Mouse (Mus musculus) neural tube, embryonic 12.5 days (tissue): ENCODE measurements at regions not wholly inside any gene's neighbourhood (a gene's known extent, or its start where the extent isn't known, plus 50 kb on each side); places are given as distances from the start of the nearest gene placed in this dataset.
A peak's percentile ranks its signal among the peaks of the same experiment; 100 is the strongest.

Experiments
- ATAC-seq: fragments of 200-750 bp; cut with Nextera tagmentation; 2 replicates; pipeline ENCODE4 v1.8.0; 2017; ENCODE audit warnings: low read depth, mild to moderate bottlenecking, moderate TSS enrichment, moderate library complexity; ENCODE audit not compliant: low FRiP score
- H3K27ac ChIP-seq: fragments of 300-500 bp; sonication (generic); 2 replicates; pipeline ENCODE4 v1.5.1; 2016
- H3K27me3 ChIP-seq: fragments of 300-500 bp; sonication (generic); replicated peaks from 2 replicates; pipeline ENCODE4 v1.6.1; 2016; ENCODE audit warnings: mild to moderate bottlenecking
- H3K36me3 ChIP-seq: fragments of 300-500 bp; sonication (generic); 2 replicates; pipeline ENCODE4 v1.6.1; 2016; ENCODE audit warnings: mild to moderate bottlenecking
- H3K4me1 ChIP-seq: fragments of 300-500 bp; sonication (generic); 2 replicates; pipeline ENCODE4 v1.6.1; 2016
- H3K4me2 ChIP-seq: fragments of 300-500 bp; sonication (generic); replicated peaks from 2 replicates; pipeline ENCODE4 v1.6.1; 2016; ENCODE audit warnings: mild to moderate bottlenecking
- H3K4me3 ChIP-seq: fragments of 300-500 bp; sonication (generic); 2 replicates; pipeline ENCODE4 v1.5.1; 2016
- H3K9ac ChIP-seq: fragments of 300-500 bp; sonication (generic); 2 replicates; pipeline ENCODE4 v1.6.1; 2016; ENCODE audit warnings: mild to moderate bottlenecking
- H3K9me3 ChIP-seq: fragments of 300-500 bp; sonication (generic); 2 replicates; pipeline ENCODE4 v1.6.1; 2016; ENCODE audit warnings: mild to moderate bottlenecking
- WGBS: fragments of 180-500 bp; shearing (Covaris S2); methylation state at CpG from one replicate; pipeline ENCODE4 v1.1.7; 2016; 5-methylcytosine and 5-hydroxymethylcytosine counted together

DNA sequence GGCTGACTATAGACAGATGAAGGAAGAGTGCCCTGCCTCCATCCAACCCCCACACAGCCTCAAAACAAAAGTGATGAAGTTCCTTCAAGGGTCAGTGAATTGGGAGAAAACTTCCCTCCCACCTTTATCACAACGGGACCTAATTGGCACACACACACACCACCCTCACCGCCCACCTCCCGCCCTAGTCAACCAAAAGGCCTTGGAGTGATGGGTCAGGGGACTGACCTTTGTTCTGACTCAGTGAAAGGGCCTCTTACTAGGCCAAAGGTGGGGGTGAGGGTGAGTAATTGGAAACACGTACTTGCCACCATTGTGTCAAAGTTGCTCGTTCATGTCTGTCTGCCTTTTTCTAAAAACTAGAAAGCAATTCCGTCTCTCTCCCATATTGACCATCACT is 386.4 kb downstream of the Sorl1 start:
- no peaks in the 10 kb centered on the region for H3K36me3 ChIP-seq
- no peak for ATAC-seq

DNA sequence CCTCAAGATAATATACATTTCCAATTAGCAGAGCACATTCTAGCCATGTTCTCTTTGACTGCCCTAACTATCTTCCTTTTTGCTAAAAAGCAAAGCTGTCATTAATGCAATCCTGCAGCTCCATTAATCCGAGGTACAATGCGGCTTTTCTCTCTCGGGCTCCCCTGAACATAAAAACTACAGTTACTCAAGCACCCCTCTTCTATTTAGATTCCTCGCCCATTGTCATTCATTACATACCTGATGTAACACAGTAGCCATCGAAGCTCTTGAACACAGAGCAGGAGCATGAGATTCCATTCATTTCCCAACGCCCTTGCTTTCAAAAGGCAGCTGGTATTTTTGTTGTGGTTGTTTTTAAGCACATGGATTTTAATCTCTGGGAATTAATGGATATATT is 387.2 kb downstream of the Sorl1 start:
- H3K36me3 ChIP-seq = no peaks in the 10 kb centered on the region
- H3K9me3 ChIP-seq = no peaks in the 10 kb centered on the region
- peaks cover 19% of the 10 kb centered on the region for H3K4me1 ChIP-seq
- peak overlapping the region; percentile 25 for H3K4me3 ChIP-seq
- H3K27me3 ChIP-seq = no peaks in the 10 kb centered on the region
- peak overlapping the region; percentile 91 for H3K27ac ChIP-seq
- H3K9ac ChIP-seq = peak overlapping the region; percentile 61
- peak overlapping the region; percentile 61 for H3K4me2 ChIP-seq
- 11% methylated on average over 6 of the region's 6 CpGs for WGBS
- ATAC-seq = peak; percentile 7; the same call in 1 of the 2 replicates

More for the DNA sequence above, 386.4 kb downstream of the Sorl1 start:
- 52% methylated on average over 6 of the region's 6 CpGs for WGBS
- H3K4me1 ChIP-seq = peaks cover 19% of the 10 kb centered on the region
- no peak overlapping the region for H3K9ac ChIP-seq
- H3K27me3 ChIP-seq = no peaks in the 10 kb centered on the region
- 0 out of 2 replicates have a peak overlapping the region, but pooled peaks have one; percentile 91 for H3K27ac ChIP-seq
- H3K9me3 ChIP-seq = no peaks in the 10 kb centered on the region
- H3K4me2 ChIP-seq = no peak overlapping the region
- no peak overlapping the region for H3K4me3 ChIP-seq

DNA sequence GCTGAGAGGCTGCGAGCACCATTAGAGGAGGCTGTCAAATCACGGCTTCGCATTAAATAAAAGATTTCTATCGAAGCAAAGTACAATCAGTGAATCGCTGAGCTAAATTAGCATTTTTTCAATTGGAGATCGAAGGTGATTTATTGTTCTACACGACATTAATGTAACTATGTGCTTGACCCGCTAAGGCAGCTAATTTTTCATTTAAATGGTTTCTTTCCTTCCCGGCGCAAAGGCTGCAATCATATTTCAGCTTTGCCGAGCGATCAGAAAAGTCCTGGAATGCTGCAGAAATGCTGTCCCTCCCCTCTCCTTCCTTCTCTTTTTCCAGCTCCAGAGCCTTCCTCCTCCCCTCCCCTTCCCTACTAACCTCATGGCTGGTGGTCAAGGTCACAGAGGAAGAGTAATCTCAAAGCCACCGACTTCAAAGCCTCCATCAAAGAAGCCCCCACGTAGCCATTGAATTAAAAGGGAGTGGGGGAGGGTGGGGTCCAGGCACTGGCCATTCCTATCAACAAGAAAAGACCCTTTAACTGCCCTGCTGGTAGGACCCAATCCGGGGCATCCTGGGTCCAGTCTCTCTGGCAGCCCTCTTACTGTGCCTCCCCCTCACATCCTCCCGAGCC is 387.8 kb downstream of the Sorl1 start:
- peak; percentile 81 for ATAC-seq
- Histone ChIP-seq H3K27ac (peak overlapping the region; percentile 91), H3K4me3 (peak overlapping the region; percentile 25), H3K9ac (peak overlapping the region; percentile 61), H3K36me3 (no peaks in the 10 kb centered on the region), H3K4me2 (peak overlapping the region; percentile 61), H3K4me1 (peaks cover 19% of the 10 kb centered on the region), H3K9me3 (no peaks in the 10 kb centered on the region), H3K27me3 (no peaks in the 10 kb centered on the region)
- under 1% methylated on average over 16 of the region's 16 CpGs for WGBS

DNA sequence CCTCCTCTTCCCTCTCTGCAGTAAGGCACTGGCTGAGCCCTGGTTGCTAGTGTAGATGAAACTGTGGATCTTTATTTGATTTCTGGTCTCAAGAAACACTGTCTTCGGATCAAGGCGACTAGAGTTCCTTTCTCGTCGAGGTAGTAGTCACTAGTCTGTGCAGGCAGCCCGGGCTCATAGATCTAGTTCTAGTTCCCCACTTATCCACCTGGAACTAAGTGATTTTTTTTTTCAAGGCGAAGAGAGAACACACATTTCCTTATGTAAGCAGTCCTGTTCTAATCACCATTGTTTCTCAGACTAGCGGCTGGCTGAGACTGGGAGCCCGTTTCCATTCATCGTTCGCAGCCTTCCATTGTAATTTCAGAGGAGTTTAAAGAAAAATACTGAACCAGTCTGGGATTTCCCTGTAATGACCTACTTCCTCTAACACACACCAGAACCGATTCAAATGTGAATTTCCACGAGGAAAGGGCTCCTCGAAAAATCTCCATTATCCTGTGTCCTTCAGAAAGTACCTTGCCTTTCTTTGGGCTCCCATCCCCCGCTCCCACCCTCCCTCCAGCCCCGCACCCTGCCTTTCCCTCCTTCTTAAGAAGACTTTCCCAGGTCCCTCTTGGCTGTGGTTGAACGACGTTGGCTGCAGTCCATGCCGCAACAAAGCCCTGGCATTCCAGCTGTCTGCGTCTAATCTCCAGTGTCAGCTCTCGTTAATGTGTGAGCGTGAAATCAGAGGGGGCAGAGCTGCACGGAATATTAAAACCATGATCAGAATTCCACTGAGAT is 388.5 kb downstream of the Sorl1 start:
- Histone ChIP-seq H3K4me1 (peaks cover 19% of the 10 kb centered on the region), H3K9ac (peak overlapping the region; percentile 61), H3K4me2 (peak overlapping the region; percentile 61), H3K4me3 (peak overlapping the region; percentile 25), H3K27ac (peak overlapping the region; percentile 91), H3K27me3 (no peaks in the 10 kb centered on the region), H3K36me3 (no peaks in the 10 kb centered on the region), H3K9me3 (no peaks in the 10 kb centered on the region)
- WGBS = under 1% methylated on average over 22 of the region's 22 CpGs
- peak; percentile 93 for ATAC-seq

DNA sequence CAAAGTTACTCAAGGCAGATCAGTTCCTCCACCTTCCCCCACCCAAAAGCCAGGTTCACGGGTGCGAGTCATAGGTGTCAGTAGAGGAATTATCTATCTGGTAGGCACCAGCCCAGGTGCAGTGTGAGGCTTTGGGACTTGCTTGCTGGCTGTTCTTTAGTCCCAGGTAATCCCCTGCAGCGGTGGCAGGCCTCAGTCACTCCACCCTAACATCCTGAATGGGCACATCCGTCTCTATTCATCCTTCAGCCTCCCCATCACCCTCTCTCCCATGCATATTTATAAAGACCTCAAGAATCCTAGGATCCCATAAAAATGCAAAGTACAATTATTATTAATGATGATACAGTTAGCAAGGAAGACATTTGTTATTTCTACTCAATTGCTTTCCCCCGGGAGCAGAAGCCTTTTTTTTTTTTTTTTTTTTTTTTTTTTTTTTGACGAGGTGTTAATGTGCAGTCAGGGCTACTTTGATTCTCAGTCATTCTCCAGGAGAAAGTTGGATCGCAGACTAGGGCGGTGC is 389.1 kb downstream of the Sorl1 start:
- ATAC-seq = no peak
- peak overlapping the region; percentile 91 for H3K27ac ChIP-seq
- H3K4me1 ChIP-seq = peaks cover 19% of the 10 kb centered on the region

DNA sequence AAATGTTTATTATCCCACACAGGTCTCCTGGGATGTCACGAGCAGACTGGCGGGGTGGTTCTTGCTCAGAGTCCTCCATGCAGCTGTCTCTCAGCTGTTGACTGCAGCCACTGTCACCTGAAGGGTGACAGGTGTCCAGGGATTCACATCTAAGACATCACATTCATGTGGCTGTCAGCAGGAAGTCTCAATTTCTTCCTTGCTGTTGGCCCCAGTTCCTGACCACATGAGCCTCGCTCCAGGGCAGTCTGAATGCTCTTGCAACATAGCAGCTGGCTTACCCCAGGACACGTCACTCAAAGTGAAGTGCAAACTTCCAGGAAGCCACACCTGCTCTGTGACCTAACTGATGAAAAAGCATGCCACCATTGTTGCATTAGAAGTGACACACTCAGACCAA is 402.5 kb downstream of the Sorl1 start:
- Histone ChIP-seq H3K27ac (no peak overlapping the region), H3K4me2 (no peak overlapping the region), H3K4me1 (no peaks in the 10 kb centered on the region), H3K27me3 (no peaks in the 10 kb centered on the region), H3K9me3 (no peaks in the 10 kb centered on the region), H3K36me3 (no peaks in the 10 kb centered on the region), H3K4me3 (no peak overlapping the region), H3K9ac (no peak overlapping the region)
- 88% methylated on average over 4 of the region's 4 CpGs for WGBS
- no peak for ATAC-seq

More for the DNA sequence above, 389.1 kb downstream of the Sorl1 start:
- 15% methylated on average over 8 of the region's 8 CpGs for WGBS
- H3K9me3 ChIP-seq = no peaks in the 10 kb centered on the region
- H3K9ac ChIP-seq = peak overlapping the region; percentile 61; the same call in 1 of the 2 replicates
- H3K27me3 ChIP-seq = no peaks in the 10 kb centered on the region
- H3K4me3 ChIP-seq = peak overlapping the region; percentile 25
- no peaks in the 10 kb centered on the region for H3K36me3 ChIP-seq
- peak overlapping the region; percentile 61 for H3K4me2 ChIP-seq

DNA sequence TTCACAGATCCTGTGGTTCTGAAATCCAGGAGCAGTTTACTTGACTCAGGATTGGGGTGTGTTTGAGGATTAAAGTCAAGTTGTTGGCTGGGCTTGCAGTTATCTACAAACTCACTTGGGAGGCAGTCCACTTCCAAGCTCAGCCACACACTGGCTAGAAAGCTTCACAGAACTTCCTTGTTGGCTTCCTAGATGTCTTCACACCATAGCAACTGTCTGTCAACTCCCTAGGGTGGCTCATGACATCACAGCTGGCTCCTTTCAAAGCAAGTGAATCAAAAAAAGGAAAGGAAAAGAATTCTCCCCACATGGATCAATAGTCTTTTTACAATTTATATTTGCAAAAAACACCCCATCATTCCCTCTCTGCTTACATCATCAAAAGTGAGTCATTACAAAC is 408.9 kb downstream of the Sorl1 start:
- Histone ChIP-seq H3K4me2 (no peak overlapping the region), H3K9me3 (no peaks in the 10 kb centered on the region), H3K27me3 (no peaks in the 10 kb centered on the region), H3K4me3 (no peak overlapping the region), H3K27ac (no peak overlapping the region), H3K36me3 (no peaks in the 10 kb centered on the region), H3K9ac (no peak overlapping the region), H3K4me1 (no peaks in the 10 kb centered on the region)
- no peak for ATAC-seq

DNA sequence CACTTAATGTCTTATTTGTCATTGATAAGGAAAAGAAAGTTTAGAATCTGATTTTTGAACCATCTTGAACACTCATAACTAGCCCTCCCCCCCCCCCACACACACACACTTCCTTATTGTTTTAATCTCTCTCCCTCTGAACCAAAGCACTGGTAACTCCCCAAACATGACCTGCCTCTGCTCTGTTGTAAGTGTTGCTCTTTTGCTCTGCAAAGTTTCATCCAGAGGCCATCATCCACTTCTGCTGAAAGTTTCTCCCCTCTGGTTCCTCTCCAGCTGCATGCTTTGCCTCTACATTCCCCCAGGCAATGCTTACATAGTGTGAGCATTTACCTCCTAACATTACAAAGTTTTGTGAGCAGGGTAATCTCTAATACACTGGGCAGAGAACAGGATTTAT is 418.1 kb downstream of the Sorl1 start:
- Histone ChIP-seq H3K9ac (no peak overlapping the region), H3K27ac (no peak overlapping the region), H3K4me2 (no peak overlapping the region), H3K36me3 (no peaks in the 10 kb centered on the region), H3K27me3 (no peaks in the 10 kb centered on the region), H3K4me3 (no peak overlapping the region), H3K4me1 (peaks cover under 1% of the 10 kb centered on the region; the same call in 1 of the 2 replicates), H3K9me3 (no peaks in the 10 kb centered on the region)
- ATAC-seq = no peak

DNA sequence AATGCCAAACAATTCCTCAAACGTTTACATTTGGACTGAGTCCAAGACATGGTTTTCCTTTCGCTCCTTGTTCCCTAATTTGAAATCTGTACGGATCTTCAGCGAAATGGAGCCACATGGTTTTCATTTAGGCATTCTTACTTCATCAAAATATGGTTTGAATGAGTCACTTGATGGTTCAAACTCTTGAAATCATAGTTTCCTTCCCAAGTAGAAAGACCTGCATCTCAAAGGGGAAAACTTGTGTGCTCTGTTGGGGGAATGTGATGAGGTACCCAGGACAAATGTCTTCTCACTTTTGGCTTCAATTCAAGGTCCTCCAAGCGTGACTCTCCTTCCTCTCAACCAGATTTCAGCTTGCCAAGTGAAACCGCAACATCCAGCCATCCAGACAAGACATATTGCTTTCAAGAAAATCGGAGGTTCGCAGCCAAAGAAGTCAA is 418.6 kb downstream of the Sorl1 start:
- H3K9ac ChIP-seq = no peak overlapping the region
- 79% methylated on average over 8 of the region's 8 CpGs for WGBS
- H3K27ac ChIP-seq = no peak overlapping the region
- ATAC-seq = no peak
- no peaks in the 10 kb centered on the region for H3K36me3 ChIP-seq
- H3K27me3 ChIP-seq = no peaks in the 10 kb centered on the region
- no peak overlapping the region for H3K4me3 ChIP-seq
- no peak overlapping the region for H3K4me2 ChIP-seq
- no peaks in the 10 kb centered on the region for H3K9me3 ChIP-seq
- H3K4me1 ChIP-seq = peaks cover 6% of the 10 kb centered on the region

DNA sequence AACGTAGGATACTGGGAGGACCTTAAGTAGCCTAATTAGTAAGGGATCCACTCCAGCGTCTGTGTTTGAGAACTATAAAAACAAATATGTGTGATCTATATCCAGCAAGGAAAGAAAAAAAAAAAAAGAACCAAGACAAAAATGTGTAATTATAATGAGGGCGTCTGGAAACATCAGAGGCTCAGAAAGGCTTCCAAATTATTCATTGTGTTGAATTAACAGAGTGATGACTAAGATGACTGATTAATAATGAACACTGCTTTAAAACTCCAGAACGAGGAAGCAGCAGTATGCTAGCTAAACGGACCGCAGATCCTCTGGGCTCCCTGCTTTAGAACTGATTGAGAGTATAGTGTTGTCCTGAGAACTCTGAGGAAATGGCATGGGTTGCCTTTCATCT is 421.0 kb downstream of the Sorl1 start:
- Histone ChIP-seq H3K27ac (no peak overlapping the region), H3K4me1 (peaks cover 10% of the 10 kb centered on the region), H3K27me3 (no peaks in the 10 kb centered on the region), H3K36me3 (no peaks in the 10 kb centered on the region), H3K4me2 (no peak overlapping the region), H3K9ac (no peak overlapping the region), H3K4me3 (no peak overlapping the region), H3K9me3 (no peaks in the 10 kb centered on the region)
- WGBS = 86% methylated on average over 6 of the region's 6 CpGs
- ATAC-seq = no peak

DNA sequence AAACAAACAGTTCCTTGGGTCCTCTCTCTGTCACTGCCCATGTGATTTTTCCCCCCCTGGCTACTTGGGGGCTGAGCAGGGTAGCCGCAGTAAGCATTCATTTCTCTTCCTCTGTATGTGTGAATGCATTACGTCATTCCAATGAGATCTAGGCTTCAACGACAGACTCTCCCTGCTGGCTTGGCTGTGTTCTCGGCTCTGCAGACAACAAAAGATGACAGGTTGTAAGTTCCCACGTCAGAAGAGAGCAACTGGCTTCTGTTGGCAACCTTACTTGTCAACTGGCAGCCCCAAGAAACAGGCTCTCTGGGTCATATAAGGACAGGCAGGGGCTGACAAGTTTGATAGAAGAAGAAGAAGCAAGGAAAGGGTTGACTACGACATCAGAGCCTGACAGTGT is 423.4 kb downstream of the Sorl1 start:
- Histone ChIP-seq H3K9me3 (no peaks in the 10 kb centered on the region), H3K27me3 (no peaks in the 10 kb centered on the region), H3K4me2 (no peak overlapping the region), H3K4me3 (no peak overlapping the region), H3K4me1 (peaks cover 22% of the 10 kb centered on the region), H3K9ac (no peak overlapping the region), H3K27ac (no peak overlapping the region), H3K36me3 (no peaks in the 10 kb centered on the region)
- 39% methylated on average over 6 of the region's 6 CpGs for WGBS
- 0 out of 2 replicates have a peak, but pooled peaks have one; percentile 25 for ATAC-seq

DNA sequence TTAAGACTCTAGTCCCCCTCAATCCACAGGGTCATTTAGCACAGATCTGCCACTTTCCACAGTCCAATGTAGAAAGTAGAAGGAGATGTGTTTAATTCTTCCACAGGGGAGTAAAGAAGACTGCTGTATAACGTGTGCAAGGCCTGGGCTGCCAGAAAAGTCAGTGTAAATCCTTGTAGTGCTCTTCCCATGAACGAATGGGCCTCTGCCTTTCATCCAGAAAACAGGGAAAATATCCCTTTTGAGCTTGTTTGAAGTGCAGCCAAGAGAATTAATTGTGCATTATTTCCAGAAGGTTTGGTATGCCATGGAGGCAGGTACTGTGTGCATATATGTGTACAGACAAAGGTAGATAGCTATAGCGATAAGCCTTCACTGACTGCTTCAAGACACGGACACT is 425.1 kb downstream of the Sorl1 start:
- no peak overlapping the region for H3K4me3 ChIP-seq
- H3K9ac ChIP-seq = no peak overlapping the region
- no peaks in the 10 kb centered on the region for H3K36me3 ChIP-seq
- H3K27ac ChIP-seq = no peak overlapping the region
- 60% methylated on average over 4 of the region's 4 CpGs for WGBS
- H3K9me3 ChIP-seq = no peaks in the 10 kb centered on the region
- no peaks in the 10 kb centered on the region for H3K27me3 ChIP-seq
- ATAC-seq = no peak
- no peak overlapping the region for H3K4me2 ChIP-seq
- H3K4me1 ChIP-seq = peaks cover 22% of the 10 kb centered on the region
